Mouse (Mus musculus) left cerebral cortex, postnatal 25 days (tissue): ENCODE measurements around the gene Hnmt. TPM values are rescaled to one million over a fixed set of nuclear protein-coding genes. Genes with fewer than 3 reads are reported as not detected.

Source experiments
- total RNA-seq, 2 experiments: library from RNA; stranded (reverse); gene quantifications; 2 replicates each; pipeline ENCODE4 v1.2.3; 2021

The Hnmt gene
- total RNA-seq, 2 experiments from 2014 or later, result 21.3 to 23.5 TPM

Other genes with a start within 250 kb of the Hnmt start
- not detected for gene Tbpl2, start 47.2 kb upstream of the Hnmt start, total RNA-seq
- not detected for gene Il1f8, start 103.8 kb upstream of the Hnmt start, total RNA-seq
- not detected for gene Il1f9, start 137.1 kb upstream of the Hnmt start, total RNA-seq
- not detected for gene Il1f6, start 166.0 kb upstream of the Hnmt start, total RNA-seq
- gene Il1f5, start 227.6 kb upstream of the Hnmt start, total RNA-seq, result under 1 TPM in 1 of 2 experiments, not detected in 1; 0.23 TPM
- not detected for gene Il1f10, start 241.8 kb upstream of the Hnmt start, total RNA-seq